Mouse (Mus musculus) G1E (cell line): ENCODE data around the gene Cnnm3. TPM values are rescaled to one million over a fixed set of nuclear protein-coding genes. Genes with fewer than 3 reads are reported as not detected.

ENCODE experiments used
- ATAC-seq: 2 replicates; pipeline ENCODE4 v1.8.0; 2016; ENCODE audit warnings: mild to moderate bottlenecking; ENCODE audit not compliant: insufficient number of reproducible peaks, poor library complexity, low FRiP score, severe bottlenecking; ENCODE audit errors: extremely low read depth
- DNase-seq: peaks from one replicate; pipeline ENCODE4 v3.0.0; 2012; ENCODE audit warnings: low spot score
- H3K27me3 ChIP-seq: 2 replicates; pipeline ENCODE4 v1.6.1; 2012; ENCODE audit warnings: mild to moderate bottlenecking, low read length, inconsistent platforms; ENCODE audit not compliant: insufficient read depth
- H3K36me3 ChIP-seq: replicated peaks from 2 replicates; pipeline ENCODE3; 2012; ENCODE audit warnings: mild to moderate bottlenecking, inconsistent platforms
- H3K4me1 ChIP-seq: 2 replicates; pipeline ENCODE4 v1.6.1; 2012; ENCODE audit warnings: low read depth, low read length, inconsistent platforms, mixed read lengths; ENCODE audit not compliant: insufficient read depth
- H3K4me3 ChIP-seq: 2 replicates; pipeline ENCODE4 v1.5.1; 2012; ENCODE audit warnings: low read depth, mild to moderate bottlenecking, inconsistent platforms, low read length, moderate library complexity, mixed read lengths
- H3K9me3 ChIP-seq: replicated peaks from 2 replicates; pipeline ENCODE4 v1.6.1; 2012; ENCODE audit warnings: inconsistent platforms
- CTCF ChIP-seq: IDR thresholded peaks from 2 replicates; pipeline ENCODE4 v1.5.1; 2012; ENCODE audit warnings: low read depth, low read length, inconsistent platforms, mixed read lengths
- GATA1 ChIP-seq: IDR thresholded peaks from 2 replicates; pipeline ENCODE4 v1.6.1; 2012; ENCODE audit warnings: borderline replicate concordance, low read length, inconsistent platforms, mixed read lengths
- GATA2 ChIP-seq: IDR thresholded peaks from 2 replicates; pipeline ENCODE4 v1.6.1; 2012; ENCODE audit warnings: low read depth, low read length, inconsistent platforms, borderline replicate concordance
- POLR2AphosphoS5 ChIP-seq: IDR thresholded peaks from 2 replicates; pipeline ENCODE4 v1.6.1; 2012; ENCODE audit warnings: low read depth, low read length, inconsistent platforms; ENCODE audit not compliant: insufficient replicate concordance
- TAL1 ChIP-seq: conservative IDR thresholded peaks from 2 replicates; pipeline ENCODE4 v1.6.1; 2012; ENCODE audit warnings: low read depth, low read length, inconsistent platforms, mixed read lengths
- polyA plus RNA-seq: library from polyadenylated mRNA; stranded (reverse); fragments of >175 nt; gene quantifications from 2 replicates; pipeline ENCODE4 v1.2.3, GENCODE M21; 2012
- total RNA-seq, 2 experiments: library from RNA; stranded (forward) in 1 of 2; stranded (reverse) in 1 of 2; fragments of 200-1000 nt in 1 of 2; fragments of >200 nt in 1 of 2; fragmentation: Nextera tagmentation in 1 of 2; gene quantifications; 2 replicates each; pipeline ENCODE4 v1.2.3; 2014 to 2017

The Cnnm3 gene
- total and polyA plus RNA-seq, 3 experiments, result 7.5 to 39.0 (median 28.2) TPM

DNA sequence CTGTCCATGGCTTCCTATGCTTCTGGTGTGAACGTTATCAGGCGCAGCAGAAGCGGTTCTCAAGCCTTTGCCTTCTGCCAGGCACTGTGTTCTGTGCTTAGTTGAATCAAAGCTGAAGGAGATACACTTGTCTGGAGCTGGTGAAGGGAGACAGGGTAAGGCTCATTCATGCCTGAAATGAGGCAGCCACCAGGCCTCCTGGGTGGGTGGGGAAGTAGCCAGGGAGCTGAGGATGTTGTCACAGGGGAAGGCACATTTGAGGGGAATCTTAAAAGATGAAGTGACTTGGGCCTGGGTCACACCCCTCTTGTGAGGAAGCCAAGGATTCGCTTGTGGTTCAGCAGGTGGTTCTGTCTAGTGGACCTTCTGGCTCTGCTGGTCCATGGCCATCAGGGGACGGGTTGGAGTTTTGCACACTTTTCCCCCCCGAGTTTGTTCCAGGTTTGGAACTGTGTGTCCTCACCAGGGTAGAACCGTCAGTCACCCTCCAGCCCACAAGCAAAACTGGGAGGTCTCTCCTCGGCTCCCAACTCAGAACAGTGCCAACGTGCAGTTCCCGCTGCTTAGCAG, 38.4 kb upstream of the Cnnm3 start:
- Histone ChIP-seq H3K36me3 (peaks cover 11% of the 10 kb centered on the region), H3K4me3 (no peak overlapping the region; the same call in 1 of the 2 replicates), H3K4me1 (peaks cover 66% of the 10 kb centered on the region), H3K9me3 (no peaks in the 10 kb centered on the region), H3K27me3 (peaks cover 10% of the 10 kb centered on the region; the same call in 1 of the 2 replicates)
- no peak for TF ChIP-seq CTCF
- TF ChIP-seq POLR2AphosphoS5, result no peak
- TF ChIP-seq GATA1, result no peak
- TF ChIP-seq GATA2, result no peak
- TF ChIP-seq TAL1, result no peak
- ATAC-seq (no peak), DNase-seq (no peak)

DNA sequence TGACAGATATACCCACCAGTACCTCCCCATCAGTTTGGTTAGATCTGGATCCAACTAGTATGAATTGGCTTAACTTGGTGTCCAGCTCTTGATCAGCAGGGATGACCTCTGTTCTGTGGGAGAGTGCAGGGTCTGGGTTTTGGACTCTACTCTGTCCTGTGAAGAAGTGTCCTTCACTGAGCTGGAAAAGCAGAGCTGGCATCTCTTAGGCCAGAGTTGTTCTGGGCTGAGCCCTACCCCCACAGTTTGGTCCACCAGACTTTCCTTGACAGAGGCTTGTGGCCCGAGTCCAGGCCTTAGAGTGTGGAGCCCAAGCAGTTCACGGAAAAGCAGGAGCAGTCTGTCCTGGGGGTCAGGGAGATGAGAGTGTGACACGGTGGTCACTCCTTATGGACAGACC, 37.0 kb upstream of the Cnnm3 start:
- Histone ChIP-seq H3K4me1 (peaks cover 66% of the 10 kb centered on the region), H3K4me3 (no peak overlapping the region), H3K36me3 (peaks cover 17% of the 10 kb centered on the region), H3K27me3 (peaks cover 10% of the 10 kb centered on the region; the same call in 1 of the 2 replicates), H3K9me3 (no peaks in the 10 kb centered on the region)
- ATAC-seq (no peak), DNase-seq (no peak)
- TF ChIP-seq GATA2 (no peak), GATA1 (no peak), CTCF (no peak), POLR2AphosphoS5 (no peak), TAL1 (no peak)

DNA sequence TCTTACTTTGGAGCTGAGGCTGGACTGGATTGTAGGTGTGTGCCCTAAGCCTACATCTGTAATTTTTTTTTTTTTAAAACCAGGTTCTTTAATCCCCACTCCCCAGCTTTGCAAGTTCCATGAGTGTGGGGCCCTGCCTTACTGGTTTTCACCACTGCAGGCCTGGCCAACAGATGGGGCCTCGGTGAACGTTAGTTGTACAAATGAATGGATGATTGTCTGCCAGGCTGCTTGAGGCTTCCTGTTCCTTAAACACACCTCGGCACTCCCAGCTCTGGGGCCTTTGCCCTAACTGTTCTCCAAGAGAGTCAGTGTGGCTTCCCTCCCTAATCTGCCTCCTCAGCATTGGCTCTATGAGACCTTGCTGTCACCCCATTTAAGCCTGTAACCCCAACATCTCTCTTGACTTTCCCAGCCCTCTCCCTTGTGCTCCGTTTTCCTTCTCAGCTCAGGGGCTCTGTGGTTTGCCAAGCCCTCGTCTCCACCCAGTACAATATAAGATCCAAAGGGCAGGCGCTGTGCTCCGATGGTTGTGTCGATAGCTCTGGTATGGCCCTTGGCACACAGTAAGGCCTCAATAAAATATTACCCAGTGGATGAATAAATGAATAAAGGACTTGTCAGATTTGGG, 36.1 kb upstream of the Cnnm3 start:
- DNase-seq, result no peak
- TF ChIP-seq TAL1, result no peak
- no peak for TF ChIP-seq GATA2
- TF ChIP-seq GATA1, result no peak
- TF ChIP-seq POLR2AphosphoS5, result no peak
- no peak for TF ChIP-seq CTCF
- peaks cover 57% of the 10 kb centered on the region for H3K4me1 ChIP-seq

DNA sequence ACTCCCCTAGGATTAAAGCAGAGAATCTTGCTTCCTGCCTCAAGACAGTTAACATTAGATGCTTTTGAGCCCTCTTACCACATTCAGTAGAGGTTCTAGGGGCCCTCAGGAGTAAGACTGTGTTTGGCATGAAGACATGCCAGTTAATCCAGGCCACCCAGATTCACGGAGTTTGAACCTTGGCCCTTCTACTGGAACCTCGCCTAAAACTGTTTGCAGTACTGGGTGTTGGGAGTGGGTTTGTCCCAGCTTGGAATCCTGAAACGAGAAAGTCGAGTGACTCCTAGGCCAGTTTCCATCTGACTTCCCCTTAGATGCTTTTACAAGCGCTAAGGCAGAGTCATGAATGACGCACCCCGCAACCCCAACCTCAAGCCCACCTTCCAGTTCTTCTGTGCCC, 35.2 kb upstream of the Cnnm3 start:
- no peak for ATAC-seq
- no peak overlapping the region for H3K4me3 ChIP-seq
- no peak for DNase-seq
- peaks cover 21% of the 10 kb centered on the region for H3K36me3 ChIP-seq
- TF ChIP-seq CTCF (no peak), GATA2 (no peak), GATA1 (no peak), TAL1 (no peak), POLR2AphosphoS5 (no peak)
- H3K27me3 ChIP-seq, result peaks cover 10% of the 10 kb centered on the region; the same call in 1 of the 2 replicates
- peaks cover 53% of the 10 kb centered on the region for H3K4me1 ChIP-seq
- no peaks in the 10 kb centered on the region for H3K9me3 ChIP-seq

More for the DNA sequence above, 36.1 kb upstream of the Cnnm3 start:
- ATAC-seq, result no peak
- no peaks in the 10 kb centered on the region for H3K9me3 ChIP-seq
- peaks cover 21% of the 10 kb centered on the region for H3K36me3 ChIP-seq
- peaks cover 10% of the 10 kb centered on the region; the same call in 1 of the 2 replicates for H3K27me3 ChIP-seq
- H3K4me3 ChIP-seq, result no peak overlapping the region

DNA sequence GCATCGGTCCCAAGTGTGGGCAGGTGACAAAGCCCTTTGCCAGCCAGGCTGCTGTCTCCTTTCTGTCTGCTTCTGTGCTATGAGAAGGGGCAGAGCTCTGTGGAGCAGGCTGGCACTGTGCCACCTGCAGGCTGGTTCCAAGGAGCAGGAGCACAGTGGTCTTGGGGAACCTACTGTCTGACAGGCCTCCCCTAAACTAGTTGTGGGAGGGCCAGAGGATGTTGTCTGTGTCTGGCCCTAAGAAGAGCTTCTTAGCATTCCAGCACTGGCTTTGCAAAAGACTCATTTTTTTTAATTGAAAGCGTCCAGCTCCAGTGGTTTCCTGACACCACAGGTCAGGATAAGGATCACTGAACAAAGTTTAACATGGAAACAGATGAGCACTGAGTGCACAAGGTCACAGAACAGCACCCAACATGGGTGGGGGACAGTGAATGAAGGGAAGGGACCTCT, 33.3 kb upstream of the Cnnm3 start:
- ATAC-seq (no peak), DNase-seq (no peak)
- TF ChIP-seq POLR2AphosphoS5 (no peak), GATA2 (no peak), CTCF (no peak), GATA1 (no peak), TAL1 (no peak)
- H3K4me3 ChIP-seq, result no peak overlapping the region
- H3K36me3 ChIP-seq, result peaks cover 21% of the 10 kb centered on the region
- H3K27me3 ChIP-seq, result peaks cover 4% of the 10 kb centered on the region; the same call in 1 of the 2 replicates
- peaks cover 40% of the 10 kb centered on the region for H3K4me1 ChIP-seq
- no peaks in the 10 kb centered on the region for H3K9me3 ChIP-seq

DNA sequence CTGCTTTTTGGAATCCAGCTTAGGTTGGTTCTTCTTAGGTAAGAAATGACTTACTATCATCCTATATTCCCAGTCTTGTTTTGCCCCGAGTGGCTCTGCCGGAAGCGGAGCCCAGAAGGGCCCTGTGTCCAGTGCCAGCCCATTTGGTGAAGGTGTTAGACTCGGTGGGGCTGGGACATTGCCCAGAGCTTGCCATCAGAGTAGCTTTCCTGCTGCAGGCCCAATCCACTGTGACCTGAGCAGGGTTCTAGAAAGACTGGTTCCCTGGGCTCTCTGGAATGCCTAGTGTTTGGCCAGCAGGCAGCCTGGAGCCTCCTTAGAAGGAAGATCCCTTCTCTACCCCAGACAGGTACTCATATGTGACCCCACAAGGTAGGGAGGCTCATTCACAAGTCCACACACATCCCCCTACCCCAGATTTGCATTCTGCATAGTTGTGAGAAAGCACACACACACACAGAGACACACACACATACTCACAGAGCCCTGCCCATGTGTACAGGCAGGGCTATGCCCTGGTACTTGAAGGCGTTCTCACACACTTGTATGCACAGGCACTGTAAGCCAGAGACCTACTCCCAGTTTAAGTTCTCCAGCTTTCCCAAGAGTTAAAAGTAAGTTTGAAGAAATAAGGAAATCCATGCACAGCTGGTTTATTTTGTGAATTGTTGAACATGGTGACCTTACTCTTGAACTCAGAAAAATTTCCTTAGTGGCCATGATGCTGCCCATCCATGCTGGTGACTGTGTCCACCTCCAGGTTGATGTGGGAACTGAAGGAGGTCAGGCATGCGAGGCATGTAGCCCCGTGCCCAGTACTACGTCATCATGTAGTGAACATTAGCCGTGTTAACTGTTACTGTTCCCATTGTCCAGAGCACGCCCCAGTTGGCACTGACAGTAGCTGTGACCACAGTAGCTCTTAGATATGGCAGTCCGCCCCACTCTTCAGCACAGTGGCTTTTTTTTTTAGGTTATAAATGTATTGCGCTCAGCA, 31.5 kb upstream of the Cnnm3 start:
- Histone ChIP-seq H3K4me3 (no peak overlapping the region), H3K4me1 (peaks cover 22% of the 10 kb centered on the region), H3K36me3 (peaks cover 22% of the 10 kb centered on the region), H3K27me3 (peaks cover 4% of the 10 kb centered on the region; the same call in 1 of the 2 replicates), H3K9me3 (no peaks in the 10 kb centered on the region)
- DNase-seq (no peak), ATAC-seq (no peak)
- TF ChIP-seq TAL1, result no peak
- TF ChIP-seq CTCF, result no peak
- TF ChIP-seq GATA1, result no peak
- no peak for TF ChIP-seq GATA2
- TF ChIP-seq POLR2AphosphoS5, result no peak
